13 mouse cellular contexts compared by ENCODE assay signal in the genomic region with DNA sequence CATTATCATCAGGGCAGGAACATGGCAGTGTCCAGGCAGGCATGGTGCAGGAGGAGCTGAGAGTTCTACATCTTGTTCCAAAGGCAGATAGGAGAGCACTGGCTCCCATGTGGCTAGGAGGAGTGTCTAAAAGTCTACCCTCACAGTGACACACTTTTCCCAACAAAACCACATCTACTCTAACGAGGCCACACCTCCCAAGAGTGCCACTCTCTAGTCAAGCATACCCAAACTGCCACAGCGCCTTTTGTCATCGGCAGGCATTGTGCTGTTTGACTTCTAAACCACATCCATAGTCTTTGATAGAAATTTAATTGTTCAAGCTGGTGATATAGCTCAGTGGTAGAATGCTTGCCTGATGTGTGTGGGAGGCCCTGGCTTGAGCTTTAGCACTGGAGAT.
"Had no signal": no experiment of that assay in that cellular context is flagged by ENCODE, and none has a peak within 500 bp of the region (broad histone marks: within the 10 kb centered on the region; RNA-seq: fewer than 3 reads in every experiment).

No protein-coding gene starts in this region.

- H3K9me3 ChIP-seq: limb, embryonic 10.5 days; liver, embryonic 15.5 days; midbrain, embryonic 15.5 days; neural tube, embryonic 13.5 days; stomach, embryonic 15.5 days had no signal

- ATAC-seq: lung, postnatal 0 days; midbrain, embryonic 15.5 days had no signal

- H3K36me3 ChIP-seq: limb, embryonic 10.5 days; liver, embryonic 15.5 days; midbrain, embryonic 15.5 days; neural tube, embryonic 13.5 days; stomach, embryonic 15.5 days had no signal

- H3K4me1 ChIP-seq: liver, embryonic 15.5 days; midbrain, embryonic 15.5 days; stomach, embryonic 15.5 days had no signal

- H3K4me3 ChIP-seq: left cerebral cortex, adult 2 months; limb, embryonic 10.5 days; liver, embryonic 15.5 days; midbrain, embryonic 15.5 days; neural tube, embryonic 13.5 days; stomach, embryonic 15.5 days had no signal

- DNase-seq: kidney, adult 11 months; kidney, adult 9 months; kidney, postnatal 10 days; lung, adult 2 months; lung, postnatal 36 days; retina, postnatal 1 day had no signal

- H3K27me3 ChIP-seq: liver, embryonic 15.5 days; midbrain, embryonic 15.5 days; neural tube, embryonic 13.5 days; stomach, embryonic 15.5 days had no signal
